Mouse (Mus musculus) cerebellum, postnatal 25 days (tissue): ENCODE results near the gene Gabbr1.
A peak's percentile ranks its signal among the peaks of the same experiment; 100 is the strongest.

ENCODE experiments used
- DNase-seq, 2 experiments: peaks; one replicate each; pipeline ENCODE4 v3.0.0; 2021; ENCODE audit warnings: mixed read lengths in 2 of 2

Gabbr1 gene

DNA sequence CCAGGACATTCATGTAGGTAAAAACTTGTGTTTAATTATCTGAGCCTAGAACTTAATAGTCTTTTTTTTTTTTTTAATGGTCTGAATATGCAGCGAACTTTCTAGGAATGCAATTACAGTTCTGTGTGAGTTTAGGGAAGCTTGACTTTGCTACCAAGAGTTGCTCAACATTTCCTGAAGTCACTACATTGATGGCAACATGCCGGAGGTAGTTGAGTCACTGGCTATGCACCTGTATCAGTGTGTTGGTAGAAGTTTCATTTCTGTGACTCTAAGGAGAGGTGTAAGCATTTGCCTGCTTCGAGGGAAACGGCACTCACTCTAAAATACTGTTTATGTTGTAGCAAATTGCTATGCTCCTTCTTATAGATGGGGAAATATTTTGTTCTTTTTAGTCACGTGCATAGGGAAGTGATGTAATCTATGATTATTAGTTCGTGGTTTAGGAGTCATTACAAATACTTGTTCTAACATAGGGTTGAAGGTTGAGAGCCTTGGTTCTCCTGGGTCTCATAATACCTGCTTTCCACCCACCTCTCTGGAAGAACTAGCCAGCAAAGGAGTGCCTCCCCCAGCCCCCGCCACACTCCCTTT, 1.0 kb upstream of the Gabbr1 start:
- DNase-seq, result no peak

DNA sequence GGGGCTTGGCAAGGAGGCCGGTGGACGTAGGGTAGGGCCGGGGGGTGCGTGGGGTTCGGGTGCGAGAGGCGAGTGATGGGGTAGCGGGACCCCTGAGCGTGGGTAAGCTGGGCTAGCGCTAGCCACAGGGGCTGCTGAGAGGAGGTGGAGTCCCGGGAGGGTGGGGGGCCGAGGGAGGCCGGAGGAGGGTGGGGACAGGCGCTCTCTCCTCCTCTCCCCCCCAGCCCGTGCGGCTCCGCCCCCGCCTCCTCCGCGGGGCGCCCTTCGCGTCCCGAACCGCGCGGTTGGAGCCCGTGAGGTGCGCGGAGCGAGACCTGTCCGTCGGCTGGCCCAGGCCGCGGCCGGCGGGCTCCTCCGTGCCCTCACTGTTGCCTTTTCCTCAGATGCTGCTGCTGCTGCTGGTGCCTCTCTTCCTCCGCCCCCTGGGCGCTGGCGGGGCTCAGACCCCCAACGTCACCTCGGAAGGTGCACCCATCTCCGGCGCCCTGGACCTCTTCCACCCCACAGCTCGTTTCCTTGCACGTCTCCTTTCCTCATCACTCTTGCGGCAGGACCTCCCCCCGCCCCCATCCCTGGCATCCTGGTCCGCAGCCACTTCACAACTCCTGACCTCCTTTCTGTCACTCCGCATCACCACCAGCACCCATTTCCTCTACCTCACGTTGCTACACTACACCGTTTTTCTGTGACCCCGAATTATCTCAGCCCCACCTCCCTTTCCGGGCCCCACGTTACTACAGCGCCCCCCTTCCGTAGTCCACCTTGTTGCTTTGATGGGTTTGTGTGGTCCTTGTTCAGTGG, 746 bp downstream of the Gabbr1 start:
- peak in 1 of 2 experiments; percentile 87 for DNase-seq

DNA sequence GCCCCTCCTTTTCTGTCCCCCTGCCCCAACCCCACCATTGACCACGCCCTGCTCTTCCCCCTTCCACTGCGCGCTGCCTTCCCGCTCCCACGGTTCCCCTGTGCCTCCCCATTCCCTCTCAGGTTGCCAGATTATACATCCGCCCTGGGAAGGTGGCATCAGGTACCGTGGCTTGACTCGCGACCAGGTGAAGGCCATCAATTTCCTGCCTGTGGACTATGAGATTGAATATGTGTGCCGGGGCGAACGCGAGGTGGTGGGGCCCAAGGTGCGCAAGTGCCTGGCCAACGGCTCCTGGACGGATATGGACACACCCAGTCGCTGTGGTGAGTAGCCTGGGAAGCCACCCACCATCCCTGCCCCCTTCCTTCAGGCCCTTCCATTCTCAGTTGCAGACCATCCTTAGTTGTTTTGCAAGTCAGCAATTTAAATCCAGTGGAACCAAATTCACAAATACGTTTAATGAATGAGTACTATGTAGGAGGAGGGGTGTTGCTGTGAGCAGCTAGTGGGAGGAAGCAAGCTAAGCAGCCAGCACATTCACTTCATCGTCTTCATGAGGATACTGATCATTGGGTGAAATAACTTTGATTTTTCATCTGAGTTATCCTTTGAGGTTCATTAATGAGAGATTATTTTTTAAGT, 1.7 kb downstream of the Gabbr1 start:
- peak; percentile 43 to 44 for DNase-seq

DNA sequence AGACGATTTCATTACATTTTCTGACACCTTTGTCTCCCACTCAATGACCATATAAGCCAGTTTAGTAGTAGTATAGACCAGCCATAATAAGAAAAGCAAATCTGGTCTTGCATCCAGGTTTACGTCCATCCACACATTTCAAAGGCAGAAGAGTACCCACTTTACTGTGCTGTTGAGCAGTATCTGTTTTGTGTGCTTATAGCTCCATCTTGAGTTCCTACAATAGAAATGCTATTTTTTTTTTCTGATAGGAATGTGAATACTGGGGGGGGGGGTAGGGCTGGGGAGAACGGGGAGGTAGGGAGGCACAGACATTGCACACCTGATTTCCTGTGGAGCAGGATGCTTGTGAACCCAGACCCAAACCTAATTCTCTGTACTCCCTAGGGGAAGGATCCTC, 2.2 kb downstream of the Gabbr1 start:
- DNase-seq, result peak in 1 of 2 experiments; percentile 22

DNA sequence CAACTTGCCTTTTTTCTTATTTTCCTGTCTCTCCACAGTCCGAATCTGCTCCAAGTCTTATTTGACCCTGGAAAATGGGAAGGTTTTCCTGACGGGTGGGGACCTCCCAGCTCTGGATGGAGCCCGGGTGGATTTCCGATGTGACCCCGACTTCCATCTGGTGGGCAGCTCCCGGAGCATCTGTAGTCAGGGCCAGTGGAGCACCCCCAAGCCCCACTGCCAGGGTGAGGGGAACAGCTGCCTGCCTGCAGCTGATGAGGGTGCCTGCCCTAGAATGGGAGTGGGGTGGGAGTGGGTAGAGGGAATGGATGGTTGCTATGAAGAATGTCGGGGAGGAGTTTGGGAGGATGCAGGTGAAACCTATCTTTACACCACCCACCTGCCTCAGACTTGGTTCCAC, 2.6 kb downstream of the Gabbr1 start:
- DNase-seq, result peak; percentile 27 to 35

DNA sequence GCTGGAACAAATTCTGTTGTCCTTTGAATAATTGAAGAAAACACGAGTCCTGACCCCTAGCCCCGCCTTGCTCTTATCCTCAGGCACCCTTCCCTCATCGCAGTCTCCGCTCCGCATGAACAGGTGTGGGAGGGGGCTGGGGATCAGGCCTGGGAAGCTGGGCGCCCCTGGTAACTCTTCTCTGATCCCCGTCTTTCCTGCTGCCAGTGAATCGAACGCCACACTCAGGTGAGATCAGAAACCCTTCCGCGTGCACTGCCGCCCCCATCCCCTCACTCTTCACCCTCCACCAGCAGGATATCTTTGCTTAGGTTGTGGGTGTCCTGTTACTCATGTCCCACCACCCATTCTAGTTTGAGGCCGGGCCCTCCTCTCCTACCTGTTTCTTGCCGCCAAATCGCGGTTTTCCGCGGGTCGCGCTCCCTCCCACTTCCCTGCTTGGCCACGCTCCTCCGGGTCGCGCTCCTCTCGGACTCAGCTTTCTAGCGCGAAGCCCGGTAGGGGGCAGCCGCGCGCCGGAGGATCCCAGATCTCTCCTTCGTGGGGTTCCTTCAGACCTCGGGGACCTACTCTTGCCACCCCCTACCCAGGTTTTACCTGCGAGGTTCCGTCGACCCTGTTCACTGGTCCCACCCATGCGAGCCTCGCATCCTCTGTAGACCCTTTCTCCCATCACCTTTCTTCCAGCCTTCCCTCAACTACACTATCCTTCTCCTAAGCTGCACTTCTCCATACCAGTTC, 4.0 kb downstream of the Gabbr1 start:
- DNase-seq, result peak; percentile 89 to 94

DNA sequence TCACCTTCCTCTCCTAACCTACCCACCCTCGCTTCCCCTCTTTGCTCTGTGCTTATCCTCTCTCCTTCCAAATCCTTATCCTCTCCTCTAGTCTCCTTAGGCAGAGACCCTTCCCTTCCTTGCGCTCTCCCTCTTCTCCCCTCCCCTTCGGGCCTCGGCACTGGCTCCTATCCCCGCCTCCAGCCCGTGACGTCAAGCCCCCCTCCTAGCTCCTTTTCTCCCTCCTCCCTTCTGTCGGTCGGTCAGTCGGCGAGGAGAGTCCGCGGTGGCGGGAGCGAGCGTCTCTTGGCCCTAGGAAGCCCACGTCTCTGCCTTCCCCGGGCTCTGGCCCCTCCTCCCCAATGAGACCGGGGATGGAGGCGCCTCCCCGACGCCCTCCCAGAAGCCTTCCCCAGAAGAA, 4.6 kb downstream of the Gabbr1 start:
- DNase-seq, result peak; percentile 95 to 97

DNA sequence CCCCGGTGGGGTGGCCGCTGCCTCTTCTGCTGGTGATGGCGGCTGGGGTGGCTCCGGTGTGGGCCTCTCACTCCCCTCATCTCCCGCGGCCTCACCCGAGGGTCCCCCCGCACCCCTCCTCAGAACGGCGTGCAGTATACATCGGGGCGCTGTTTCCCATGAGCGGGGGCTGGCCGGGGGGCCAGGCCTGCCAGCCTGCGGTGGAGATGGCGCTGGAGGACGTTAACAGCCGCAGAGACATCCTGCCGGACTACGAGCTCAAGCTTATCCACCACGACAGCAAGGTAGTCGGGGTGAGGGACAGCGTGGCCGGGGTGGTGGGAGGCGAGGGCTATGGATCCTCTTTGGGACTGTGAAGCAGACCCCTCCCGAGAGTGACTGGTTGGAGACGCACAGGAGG, 5.1 kb downstream of the Gabbr1 start:
- no peak for DNase-seq

DNA sequence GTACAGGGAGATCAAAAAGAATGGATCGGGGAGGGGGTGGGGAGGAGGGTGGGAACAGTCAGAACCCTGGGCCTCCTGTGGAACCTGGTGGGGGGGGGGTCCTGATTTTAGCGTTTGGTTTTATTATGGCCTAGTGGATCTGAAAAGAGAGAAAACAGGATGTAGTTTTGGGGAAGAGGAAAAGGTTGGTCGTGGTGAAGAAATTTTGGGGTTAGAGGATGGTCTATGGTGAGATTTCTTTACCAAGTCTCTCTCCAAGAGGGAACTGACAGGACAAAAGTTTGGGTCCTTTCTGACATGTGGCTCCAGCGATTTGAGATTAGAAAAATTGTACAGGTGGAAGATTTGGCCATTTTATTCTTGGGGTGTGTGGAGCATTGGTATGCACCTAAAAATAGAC, 6.0 kb downstream of the Gabbr1 start:
- DNase-seq, result no peak

DNA sequence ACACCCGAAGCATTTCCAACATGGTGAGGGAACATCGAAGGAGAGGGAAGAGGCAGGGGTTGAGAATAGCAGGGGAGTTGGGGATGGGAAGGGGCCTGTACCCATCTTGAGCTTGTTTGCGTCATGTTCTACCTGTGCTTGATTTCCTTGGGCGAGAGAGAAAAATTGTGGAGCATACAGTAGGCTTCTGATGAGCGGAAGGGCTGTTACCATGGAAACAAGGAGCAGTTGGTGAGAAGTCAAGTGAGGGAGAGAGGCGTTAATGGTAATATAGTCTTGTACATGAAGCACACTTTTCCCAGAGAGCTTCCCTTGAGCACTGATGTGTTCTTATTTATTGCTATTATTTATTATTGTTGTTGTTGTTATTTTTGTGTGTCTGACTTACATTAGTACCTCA, 11.2 kb downstream of the Gabbr1 start:
- no peak for DNase-seq

DNA sequence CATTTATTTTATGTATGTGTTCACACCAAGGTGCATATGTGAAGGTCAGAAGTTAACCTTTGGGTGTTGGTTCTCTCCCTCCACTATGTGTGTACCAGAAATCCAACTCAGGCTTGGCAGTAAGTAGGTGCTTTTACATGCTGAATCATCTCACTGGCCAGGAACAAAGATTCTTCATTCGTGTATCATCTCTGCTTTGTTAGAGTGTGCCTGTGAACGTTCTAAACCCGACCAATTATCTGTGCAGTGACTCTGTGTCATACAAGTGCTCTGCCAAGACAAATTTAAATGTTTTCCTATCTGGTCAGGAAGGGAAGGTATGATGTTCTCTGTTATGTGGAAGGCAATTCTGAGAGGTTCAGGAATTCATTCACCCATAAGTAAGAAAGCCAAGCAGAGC, 15.7 kb downstream of the Gabbr1 start:
- no peak for DNase-seq

DNA sequence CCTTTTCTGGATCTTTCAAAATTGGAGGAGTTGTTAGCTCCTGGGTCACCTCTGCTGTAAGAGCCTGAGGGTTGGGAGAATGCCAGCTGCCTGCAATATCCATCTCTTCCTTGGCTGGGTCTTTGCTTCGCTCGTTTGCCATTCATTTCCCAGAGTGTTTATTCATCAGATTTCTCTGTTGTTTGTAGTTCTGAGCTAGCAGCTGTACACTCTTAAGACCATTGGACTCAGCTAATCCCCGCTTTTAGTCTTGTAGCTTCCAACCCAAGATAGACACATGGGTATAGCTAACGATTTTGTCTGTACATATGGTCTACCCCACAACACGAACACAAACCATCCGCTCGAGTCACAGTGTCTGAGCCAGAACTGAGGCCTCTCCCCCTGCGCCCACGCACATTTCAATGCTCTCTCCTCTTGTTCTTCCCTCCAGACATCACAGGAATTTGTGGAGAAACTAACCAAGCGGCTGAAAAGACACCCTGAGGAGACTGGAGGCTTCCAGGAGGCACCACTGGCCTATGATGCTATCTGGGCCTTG, 16.4 kb downstream of the Gabbr1 start:
- DNase-seq, result no peak

DNA sequence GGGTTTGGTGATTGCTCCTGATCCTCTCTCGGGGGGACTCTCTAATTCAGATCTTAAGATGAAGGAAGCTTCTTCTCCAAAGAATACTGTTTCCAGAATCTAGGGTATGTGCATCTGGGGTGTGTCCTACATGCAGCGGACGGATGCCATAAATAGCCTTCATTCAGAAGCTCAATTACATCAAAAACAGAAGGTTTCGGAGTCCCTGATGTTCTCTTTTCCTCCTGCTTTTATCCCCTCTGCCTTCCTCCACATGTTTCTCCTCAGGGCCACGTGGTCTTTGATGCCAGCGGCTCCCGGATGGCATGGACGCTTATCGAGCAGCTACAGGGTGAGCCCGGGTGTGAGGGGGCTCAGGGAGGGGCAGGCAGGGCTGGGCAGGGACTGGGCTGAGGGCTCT, 17.3 kb downstream of the Gabbr1 start:
- no peak for DNase-seq

DNA sequence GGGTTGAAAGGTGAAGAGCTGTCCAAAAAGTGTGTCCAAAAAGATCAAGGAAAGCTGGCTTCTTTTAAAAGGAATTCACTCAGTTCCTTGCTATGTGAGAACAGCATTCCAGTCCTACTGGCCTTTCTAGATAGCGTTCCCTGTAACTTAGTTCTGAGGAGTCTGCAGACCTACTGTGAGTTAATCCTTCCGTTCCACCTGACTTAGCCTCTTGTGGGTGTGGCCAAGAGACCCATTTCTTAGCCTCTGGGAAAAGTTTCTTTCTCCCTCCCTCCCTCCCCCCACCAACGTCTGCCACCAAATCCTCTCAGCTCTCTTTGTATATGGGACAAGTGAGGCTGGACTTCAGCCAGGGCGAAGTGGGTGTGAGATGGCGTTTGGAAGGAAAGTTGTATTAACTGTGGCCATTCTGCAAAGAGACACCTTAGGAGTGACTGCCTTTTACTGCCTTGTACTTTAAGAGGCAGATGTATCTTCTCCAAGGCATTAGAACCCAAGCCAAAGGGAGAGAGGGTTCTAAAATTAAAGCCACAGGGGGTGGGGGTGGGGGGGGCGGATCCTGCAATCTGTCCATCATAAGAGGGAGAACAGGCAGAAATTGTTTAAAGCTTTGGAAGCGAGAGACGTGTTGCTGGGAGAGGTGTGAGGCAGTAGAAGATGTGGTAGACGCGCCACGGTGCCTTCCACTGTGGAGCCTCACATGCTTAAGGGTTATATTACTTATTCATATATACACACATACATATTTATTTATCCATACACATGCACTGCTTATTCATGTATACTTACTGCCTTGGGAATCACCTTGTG, 18.1 kb downstream of the Gabbr1 start:
- DNase-seq, result no peak

DNA sequence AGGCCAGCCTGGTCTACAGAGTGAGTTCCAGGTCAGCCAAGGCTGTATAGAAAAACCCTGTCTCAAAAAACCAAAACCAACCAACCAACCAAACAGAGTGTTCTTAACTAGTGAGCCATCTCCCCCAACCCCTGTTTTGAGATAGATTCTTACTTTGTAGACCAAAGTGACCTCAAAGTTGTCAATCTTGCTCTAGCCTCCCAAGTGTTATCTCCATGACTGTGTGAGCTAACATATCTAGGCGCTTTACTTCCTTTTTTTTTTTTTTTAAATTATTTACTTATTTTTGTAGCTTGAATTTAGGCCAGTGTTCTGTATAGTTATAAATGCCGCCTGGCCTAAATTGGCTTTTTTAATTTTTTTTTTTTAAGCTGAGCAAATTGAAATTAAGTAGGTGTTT, 20.2 kb downstream of the Gabbr1 start:
- no peak for DNase-seq

DNA sequence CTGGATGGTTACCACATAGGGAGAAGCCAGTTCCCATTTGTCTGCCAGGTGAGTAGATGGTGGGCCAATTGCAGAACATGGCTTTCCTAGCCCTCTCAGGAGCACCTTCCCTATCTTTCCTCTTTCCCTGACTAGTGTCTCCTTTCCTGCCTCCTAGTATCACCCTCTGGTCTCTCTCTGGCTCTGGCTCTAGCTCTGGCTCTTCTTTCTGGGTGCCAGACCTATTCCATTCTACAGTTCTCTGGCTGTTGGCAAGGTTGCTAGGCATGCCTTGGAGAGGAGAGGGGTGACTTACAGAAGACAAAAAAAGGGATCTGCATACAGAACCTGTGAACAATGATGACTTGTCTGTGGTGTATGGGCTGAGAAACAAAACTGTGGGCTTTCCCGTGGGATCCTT, 22.1 kb downstream of the Gabbr1 start:
- no peak for DNase-seq

DNA sequence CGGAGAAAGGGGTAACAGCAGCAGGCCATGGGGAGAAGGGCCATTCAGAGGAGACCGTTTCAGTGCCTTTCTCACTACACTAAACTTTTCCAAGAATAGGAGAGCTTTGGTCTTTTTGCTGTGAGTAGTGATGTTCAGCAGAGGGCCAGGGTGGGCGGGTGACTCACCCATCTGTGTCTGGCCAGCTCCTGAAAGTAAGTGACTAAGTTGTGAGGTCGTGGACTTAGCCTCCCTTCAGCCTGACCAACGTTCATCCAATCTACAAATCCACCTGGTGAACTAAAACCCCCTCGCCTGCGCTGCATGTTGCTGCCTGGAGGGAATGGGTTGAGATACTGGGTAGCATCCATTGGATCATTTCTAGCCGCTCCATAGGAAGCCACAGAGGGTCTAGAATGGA, 24.4 kb downstream of the Gabbr1 start:
- DNase-seq, result no peak

DNA sequence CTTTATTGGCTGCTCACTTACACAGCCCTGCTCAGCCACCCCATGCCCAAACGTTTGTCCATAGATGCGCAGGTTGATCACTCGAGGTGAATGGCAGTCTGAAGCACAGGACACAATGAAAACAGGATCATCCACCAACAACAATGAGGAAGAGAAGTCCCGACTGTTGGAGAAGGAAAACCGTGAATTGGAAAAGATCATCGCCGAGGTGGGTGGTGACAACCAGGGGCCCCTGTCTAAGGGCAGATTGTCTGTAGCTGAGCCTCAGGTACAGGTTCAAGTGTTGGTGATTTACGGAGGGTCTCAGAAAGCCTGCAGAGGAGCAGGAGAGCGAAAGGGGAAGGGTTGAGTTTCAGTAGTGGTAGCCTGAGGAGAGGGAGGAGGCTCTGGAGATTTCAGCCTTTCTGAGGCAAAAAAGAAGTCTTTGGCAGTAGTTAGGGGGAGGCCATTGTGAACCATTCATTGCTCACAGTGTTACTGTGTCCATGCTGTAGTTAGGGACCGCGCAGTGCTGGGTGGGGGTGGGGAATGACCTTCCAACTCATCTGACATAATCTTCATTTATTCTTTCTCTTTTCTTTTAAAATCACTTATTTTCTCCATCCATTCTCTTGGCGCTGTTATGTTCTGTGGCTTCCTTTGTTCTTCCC, 26.4 kb downstream of the Gabbr1 start:
- DNase-seq, result no peak

DNA sequence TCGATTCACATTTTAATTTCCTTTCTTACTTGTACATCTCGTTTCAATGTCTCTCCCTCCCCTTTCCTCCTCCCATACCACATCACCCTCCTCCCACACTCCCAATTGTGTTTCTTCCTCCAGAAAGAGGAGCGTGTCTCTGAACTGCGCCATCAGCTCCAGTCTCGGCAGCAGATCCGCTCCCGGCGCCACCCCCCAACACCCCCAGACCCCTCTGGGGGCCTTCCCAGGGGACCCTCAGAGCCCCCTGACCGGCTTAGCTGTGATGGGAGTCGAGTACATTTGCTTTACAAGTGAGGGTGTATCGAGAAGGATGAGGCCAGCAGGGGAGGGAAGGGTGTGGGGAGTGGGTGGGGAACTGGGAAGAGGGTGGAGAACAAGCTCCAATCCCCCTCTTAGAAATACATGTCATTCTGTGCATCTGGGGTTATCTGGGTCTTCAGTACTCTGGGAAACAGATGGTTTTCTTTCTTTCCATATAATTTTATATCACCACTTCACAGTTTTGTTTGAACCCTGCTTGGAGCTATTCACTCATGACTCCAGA, 27.0 kb downstream of the Gabbr1 start:
- DNase-seq, result no peak

DNA sequence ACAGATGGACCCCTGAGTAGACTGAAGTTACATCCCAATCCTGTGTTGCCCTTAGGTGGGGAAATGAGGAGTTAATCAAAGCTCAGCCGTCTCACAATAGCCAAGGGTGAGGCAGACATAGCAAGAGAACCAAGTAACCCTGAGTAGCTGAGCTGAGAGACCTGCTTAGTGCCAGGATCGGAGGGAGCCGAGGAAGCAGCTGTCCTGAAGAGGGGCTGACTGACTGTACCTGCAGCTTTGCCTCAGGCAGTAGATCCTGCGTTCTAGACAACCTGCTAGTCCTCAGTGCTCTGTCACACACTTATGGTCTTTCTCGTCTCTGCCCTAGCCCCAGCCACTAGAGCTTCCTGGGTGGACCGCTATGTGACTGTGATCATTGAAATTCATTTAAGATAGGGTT, 29.4 kb downstream of the Gabbr1 start:
- DNase-seq, result peak in 1 of 2 experiments; percentile 8

DNA sequence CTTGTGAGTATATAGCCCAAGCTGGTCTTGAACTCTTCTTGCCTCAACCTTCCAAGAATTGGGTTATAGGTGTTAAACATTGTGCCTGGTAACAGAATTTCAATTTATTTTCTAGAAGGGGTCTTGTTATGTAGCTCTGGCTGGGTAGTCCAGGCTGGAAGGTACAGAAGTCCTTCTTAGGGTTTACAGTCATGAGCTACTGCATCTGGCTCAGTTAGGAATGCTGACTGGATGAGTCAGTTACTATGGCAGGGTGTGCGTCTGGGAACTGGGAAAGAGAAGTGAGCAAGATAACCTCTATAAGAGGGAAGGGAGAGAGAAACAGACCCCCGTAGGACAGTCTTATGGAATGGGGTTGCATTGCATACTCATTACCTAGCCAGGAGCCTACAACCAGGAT, 30.0 kb downstream of the Gabbr1 start:
- no peak for DNase-seq
